Mouse (Mus musculus) cerebellum, adult 11 months (tissue): ENCODE measurements around the gene Olfr1402.

Experiments used
- DNase-seq: peaks from one replicate; pipeline ENCODE4 v3.0.0; 2022

The Olfr1402 gene

DNA sequence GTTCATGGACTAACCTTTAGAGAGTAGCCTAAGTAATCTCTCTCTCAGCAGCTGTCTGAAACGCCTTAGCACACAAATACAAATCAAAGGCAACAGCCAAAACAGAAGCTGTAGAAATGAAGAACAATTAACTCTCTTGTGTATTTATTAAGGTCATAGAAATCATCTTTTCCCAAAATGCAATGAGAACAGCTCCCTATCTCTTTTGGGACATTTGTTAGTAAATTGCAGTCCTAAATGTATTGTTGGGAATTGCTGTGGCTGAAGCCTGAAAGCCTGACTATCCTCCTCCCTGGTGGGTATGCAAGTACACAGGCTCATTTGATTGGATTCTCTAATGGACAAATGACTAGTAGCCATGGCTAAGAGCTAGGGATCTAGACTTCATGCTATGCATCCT lies at the start of gene Olfr1402:
Gene Olfr1402 (minus strand): TSS at position 101 of the 400 bp plus-strand sequence.
- DNase-seq: no peak

DNA sequence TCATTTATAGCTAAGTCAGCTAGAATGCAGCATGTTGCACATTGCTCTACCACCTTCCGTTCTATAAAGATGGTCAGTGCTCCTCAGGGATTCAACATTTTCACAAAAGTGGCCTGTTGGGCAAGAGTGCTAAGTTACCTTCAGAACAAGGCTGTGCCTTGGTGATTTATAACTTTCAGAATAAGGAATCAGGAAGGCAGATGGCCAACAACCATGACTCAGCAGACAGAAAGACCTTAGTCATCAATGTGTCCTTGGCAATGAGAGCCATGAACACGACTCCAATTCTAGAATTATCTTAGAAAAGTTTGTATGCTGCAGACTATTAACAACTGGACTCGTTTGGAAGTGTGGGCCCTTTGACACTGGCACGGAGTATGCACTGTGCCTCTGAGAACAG lies 33.5 kb upstream of the Olfr1402 start:
- DNase-seq: no peak

DNA sequence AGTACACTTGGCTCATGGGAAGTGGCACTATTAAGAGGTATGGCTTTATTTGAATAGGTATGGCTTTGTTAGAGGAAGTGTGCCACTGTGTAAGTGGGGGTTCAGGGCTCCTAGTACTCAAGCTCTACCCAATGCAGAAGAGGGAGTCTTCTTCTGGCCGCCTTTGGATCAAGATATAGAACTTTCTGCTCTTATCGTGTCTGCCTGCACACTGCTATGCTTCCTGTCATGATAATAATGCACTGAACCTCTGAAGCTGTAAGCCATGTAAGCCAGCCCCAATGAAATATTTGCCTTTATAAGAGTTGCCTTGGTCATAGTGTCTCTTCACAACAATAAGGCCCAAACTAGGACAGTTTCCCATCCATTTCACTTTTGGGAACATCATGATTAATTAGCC lies 16.8 kb upstream of the Olfr1402 start:
- DNase-seq: no peak

DNA sequence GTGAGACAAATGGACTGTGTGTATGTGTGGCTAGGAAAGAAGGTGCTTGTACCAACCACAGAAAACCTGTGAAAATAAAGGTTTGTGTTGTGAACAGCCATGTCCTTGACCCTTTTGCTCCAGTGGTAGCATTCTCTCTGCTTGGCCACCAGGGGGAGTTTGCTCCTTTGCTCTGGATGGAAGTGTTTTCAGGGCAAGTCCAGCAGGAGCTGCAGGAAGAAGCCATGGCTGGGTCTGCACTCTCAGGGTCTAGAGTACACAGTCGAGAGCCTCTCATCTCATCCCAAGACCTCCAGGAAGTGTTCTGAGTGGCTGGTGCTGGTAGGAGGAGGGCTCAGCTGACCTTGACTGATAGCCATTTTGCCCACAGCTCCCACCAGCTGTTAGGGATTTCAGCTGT lies 27.5 kb downstream of the Olfr1402 start:
- no peak for DNase-seq

DNA sequence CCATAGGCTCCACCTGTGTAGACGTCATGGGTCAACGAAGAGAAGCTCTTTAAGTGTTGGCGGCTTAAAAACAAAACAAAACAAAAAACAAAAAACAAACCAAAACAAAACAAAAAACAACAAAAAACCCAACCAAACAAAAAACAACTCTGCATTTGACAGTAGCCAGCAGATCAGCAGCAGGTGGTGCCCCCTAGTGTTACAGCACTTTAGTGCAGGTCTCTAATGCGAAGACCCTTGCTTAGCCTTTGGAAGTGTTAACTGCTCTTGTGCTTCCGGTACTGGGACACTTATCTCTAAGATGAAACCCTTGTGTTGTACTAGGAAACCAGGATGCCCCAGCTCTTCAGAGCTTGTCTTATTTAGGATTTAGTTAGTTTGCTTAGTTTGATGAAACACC lies 28.7 kb downstream of the Olfr1402 start:
- no peak for DNase-seq

DNA sequence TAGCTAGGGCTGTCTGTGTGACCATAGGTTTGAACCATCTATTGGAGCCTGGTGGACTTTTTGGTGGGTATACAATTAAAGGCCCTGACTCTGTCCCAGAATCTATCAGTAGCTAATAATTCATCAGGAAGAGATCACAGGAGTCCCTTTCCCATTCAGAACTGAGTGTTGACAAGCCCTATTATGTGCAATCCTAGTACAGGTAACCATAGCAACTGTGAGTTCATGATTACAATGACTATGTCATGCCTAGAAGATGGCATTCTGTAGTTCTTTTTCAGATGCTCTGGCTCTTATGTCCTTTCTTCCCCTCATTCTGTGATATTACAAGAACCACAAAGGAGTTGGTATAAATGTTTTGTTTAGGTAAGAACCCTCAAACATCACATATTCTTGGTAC lies 51.4 kb downstream of the Olfr1402 start:
- no peak for DNase-seq

DNA sequence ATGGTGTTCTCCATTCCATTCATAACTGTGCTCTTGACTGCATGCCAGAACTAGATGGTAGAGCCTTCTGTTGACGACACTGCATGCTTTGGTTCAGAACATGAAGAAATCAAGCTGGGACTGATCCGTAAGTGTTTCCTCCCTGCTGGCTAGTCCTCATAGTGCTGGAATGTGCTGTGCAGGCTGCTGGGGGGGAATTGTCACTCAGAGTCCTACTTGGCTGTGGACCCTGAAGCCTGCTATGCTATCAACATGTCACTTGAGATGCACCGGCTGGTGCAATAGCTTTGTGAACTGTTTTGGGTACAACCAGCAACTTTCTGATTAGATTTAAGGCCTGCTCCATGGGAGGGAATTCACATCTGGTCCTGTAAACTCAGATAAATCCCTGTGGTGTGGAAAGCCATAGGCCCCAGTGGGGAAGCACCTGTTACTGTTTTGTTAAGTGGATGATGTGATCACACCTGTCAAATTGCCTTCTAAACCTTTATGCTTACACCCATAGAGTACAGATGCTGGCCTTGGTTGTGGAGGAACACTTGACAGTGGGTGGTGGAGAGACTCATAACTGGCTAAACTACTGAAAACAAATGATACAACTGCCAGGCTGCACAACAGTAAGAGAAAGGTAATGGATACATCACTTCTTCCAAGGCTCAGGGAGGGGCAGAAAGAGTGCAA lies 58.3 kb downstream of the Olfr1402 start:
- peak; percentile 8 for DNase-seq

DNA sequence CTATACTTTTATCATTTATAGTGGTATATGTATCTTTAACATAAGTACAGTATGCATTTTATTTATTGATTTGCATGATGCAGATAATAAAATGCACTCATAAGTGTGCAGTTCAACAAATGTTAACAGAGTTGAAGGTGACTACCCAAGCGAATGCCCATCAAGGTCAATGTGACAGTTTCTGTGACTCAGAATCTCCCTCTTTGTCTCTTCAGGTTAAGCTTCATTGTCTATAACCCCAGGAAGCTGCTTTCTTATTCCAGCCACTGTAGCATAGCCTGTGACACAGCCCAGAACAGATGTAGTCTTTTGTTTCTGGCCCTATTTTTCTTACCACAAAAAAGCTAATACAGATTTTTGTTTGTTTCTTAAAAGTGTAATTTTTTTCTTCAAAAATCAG lies 63.4 kb downstream of the Olfr1402 start:
- DNase-seq: no peak
